Mouse (Mus musculus): ENCODE data around the gene Cish.

Cish gene

DNA sequence AAGGTAGTCTGAATTCAATTTTAAA lies at the start of gene Cish:
Gene Cish, plus strand, starts transcription at position 11 of the 25 bp plus-strand sequence.
- DNase-seq (ENCODE audit: extremely low read depth, insufficient read length, low spot score): no peak

DNA sequence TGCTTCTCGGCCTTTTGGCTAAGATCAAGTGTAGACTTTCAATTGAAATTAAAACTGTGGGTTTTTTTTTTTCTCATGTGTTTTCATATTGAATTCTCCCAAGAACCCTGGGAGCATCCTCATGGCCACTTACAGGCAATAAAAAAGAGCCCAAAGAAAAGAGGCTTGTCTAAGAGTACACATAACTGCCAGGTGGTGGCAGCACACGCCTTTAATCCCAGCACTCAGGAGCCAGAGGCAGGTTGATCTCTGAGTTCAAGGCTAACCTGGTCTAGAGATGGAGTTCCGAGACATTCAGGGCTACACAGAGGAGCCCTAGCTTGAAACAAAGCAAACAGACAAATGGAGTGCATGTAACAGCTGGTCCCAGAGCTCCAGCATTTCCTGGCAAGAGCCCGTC lies 49.7 kb upstream of the Cish start:
- DNase-seq (ENCODE audit: extremely low read depth, insufficient read length, low spot score): no peak

DNA sequence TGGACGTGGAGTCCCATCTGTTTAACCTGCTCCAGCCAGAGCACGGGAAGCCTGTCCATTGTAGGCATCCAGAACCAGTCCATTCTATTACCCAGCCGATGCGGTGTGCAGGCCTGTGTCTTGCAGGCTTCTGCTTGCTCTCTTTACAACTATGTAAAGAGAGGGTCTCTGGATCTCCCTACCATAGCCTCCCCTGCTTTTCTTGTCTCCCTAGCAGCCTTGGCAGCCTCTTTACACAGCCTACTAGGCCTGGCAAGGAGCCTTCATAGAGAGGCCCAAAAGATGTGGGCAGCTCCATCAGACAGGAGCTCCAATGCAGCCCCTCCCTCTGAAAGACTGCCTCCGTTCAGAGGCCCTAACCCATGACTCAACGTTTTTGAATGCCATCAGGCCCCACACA lies 46.7 kb upstream of the Cish start:
- DNase-seq (ENCODE audit: extremely low read depth, insufficient read length, low spot score): no peak

DNA sequence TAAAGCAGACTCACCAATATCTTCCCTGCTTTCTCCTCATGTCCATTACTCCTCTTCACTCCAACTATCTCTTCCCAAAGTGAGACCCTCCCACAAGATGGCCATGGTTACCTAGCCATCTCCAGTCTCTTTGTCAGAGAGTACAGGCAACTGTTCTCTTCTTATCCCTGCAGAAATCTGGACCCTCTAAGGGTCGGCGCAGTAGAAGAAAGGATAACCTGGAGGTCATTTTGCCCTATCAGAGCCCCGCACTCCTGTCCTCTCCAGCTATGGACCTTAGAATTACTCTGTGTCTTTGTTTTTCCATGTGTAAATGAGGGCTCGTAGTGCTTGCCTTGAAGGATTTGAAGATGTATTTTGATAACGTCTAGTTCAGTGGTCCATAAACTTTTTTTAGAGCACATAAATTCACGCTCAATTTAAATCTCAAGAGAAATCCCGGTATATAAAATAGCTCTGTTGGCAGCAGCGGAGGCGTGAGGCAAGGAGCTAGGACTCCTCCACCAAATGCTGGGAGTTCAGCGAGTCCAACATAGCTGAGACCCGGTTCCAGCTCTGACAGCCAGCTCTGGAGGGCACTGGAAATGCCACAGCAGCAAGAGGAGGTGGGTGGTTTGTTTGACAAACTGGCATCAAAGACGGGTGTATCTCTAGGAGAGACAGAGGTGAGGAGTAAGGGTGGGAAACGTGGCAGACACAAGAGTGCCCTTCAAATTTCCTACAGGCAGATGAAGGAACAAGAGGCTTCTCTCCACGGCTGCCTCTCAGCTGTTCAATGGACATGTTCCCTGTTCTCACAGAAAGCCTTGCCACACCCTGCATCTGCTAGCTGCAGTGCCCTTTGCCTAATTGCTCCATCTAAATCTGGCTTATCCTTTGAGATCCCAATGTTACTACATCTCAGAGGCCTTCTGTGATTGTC lies 45.1 kb upstream of the Cish start:
- no peak for DNase-seq (ENCODE audit: extremely low read depth, insufficient read length, low spot score)

DNA sequence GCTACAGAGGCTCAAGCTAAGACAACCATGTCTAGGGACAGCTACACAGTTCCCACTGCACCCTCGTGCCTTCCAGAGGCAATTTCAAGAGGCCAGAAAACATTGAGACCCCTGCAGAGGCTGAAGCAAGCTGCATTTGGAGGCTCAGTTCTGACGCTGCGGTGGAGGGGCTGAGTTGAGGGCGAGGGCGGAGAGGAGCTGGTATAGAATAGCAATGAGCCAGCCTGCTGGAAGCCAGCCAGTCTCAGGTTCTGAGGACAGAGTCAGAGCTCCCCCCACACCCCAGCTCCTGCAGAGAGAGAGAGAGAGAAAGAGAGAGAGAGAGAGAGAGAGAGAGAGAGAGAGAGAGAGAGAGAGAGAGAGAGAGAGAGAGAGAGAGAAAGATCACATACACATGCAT lies 43.7 kb upstream of the Cish start:
- DNase-seq (ENCODE audit: extremely low read depth, insufficient read length, low spot score): no peak

DNA sequence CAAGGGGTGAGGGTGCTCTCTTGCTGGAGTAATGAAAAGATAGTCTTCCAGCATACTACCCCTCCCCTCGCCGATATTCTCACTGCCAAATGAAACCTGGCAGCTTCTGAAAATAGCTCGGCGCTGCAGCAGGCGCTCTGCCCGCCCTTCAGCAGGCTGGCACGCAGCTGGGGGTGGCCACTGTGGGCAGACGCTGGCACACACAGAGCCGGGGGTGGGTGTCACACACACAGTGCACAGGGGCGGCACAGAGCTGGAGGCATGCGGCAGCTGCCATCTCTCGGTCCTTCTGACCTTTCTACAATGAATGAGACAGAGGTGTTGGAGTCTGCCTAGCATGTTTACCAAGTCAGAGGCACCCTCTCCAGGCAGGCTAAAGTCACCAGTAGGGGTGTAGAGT lies 41.4 kb upstream of the Cish start:
- DNase-seq (ENCODE audit: extremely low read depth, insufficient read length, low spot score): peak; percentile 26

DNA sequence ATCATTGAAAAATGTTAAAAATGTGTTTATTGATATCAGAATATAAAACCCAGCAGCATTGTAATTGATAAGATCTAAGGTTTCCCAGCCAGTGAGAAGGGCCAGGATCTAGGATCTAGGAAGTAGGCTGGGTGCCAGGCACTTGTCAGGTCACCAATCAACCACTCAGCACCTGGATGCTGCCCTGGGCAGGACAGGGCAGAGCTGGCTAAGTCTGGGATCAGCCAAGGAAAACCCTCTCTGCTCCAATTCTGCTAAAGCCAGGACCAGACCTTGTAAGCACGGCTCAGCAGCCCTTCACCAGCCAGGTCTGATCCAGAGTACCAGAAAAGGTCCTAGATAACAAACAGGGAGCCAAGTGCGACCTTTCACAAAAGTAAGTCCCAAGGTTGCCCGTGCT lies 40.9 kb upstream of the Cish start:
- no peak for DNase-seq (ENCODE audit: extremely low read depth, insufficient read length, low spot score)

DNA sequence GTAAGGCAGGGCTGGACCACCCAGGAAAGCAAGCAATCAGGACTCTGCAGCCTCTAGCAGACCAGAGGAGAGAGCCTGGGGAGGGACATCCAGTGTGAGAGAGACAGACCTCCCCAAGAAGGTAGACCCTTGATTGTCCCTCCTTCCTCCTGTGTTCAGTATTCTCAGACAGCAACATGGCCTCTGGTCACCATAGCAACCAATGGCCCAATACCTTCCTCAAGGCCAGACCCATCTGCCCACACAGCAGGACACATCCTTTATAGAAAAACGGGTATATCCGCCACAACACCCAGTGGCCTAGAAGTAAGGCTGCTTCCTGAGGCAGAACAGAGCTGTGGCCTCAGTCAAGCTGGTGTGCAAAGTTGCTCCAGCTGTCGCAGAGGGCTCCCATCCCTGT lies 40.2 kb upstream of the Cish start:
- no peak for DNase-seq (ENCODE audit: extremely low read depth, insufficient read length, low spot score)

DNA sequence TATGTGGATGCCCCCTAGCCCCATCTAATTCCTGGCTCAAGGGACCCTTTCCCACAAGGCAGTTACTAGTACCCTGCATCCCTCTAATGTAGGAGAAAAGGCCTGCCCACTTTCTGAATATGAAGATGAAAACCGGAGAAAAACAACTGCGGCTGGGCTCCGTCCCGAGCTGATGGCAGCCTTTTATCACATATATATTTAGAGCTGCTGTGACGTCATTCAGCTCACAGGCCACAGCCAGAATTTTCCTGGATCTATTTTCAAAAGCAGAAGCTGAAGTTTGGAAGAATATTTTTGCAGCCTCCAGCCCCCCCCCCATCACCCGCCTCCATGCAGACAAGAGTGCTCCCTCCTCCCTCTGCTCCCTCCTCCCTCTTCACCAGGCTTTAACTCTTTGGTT lies 36.3 kb upstream of the Cish start:
- DNase-seq (ENCODE audit: extremely low read depth, insufficient read length, low spot score): no peak

DNA sequence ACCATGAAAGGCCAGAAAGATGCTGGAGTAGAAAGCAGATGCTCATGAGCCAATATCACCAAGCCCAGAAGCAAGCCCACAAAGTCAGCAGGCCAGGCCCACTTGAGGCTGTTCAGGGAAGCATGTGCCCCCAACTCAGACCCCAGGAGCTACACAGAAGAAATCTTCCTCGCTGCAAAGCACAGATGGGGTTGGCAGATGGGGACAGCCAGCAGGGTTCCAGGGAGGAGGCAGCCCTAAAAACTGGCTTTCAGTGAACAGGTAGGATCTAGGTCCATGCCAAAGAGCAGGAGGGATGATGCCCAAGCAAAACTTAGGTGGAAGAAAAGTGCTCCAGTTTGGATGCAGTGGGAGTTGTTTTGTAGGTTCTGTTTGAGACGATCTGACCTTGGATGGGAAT lies 35.4 kb upstream of the Cish start:
- no peak for DNase-seq (ENCODE audit: extremely low read depth, insufficient read length, low spot score)

DNA sequence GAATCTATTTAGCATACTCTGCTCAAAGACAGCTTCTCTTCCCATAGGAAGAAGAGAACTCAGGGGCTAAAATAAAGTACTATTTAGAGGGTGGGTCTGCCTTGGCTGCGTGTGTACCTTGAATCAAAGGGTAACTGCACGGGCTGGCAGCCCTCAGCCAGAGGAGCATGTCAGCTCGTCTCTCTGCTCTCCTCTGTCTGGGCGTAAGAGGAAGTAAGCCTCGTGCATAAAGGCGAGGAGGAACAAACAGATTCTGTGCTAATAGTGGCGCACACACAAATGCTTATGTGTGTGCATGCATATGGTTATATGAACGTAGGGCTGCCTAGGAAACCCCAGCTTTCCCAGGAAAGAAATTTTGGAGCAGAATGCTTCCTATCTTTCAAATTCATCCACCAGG lies 35.0 kb upstream of the Cish start:
- no peak for DNase-seq (ENCODE audit: extremely low read depth, insufficient read length, low spot score)

DNA sequence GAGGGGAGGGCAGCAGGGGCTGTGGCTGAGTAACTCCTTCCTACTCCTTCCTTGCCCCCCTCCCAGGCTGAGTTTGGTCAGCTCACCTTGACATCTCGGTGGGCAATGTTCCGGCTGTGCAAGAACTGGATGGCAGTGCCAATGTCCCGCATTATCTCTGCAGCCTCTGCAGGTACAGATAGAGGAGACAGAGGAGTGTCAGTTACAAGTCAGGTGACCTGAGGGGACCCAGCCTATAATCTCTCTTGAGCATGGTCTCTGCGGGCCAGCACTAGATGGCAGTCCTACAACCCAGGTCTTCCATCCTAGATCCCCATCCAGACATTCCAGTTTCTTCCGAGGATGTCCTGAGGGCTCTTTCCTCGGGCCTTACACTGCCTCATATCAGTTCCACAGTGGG lies 34.0 kb upstream of the Cish start:
- DNase-seq (ENCODE audit: extremely low read depth, insufficient read length, low spot score): no peak

DNA sequence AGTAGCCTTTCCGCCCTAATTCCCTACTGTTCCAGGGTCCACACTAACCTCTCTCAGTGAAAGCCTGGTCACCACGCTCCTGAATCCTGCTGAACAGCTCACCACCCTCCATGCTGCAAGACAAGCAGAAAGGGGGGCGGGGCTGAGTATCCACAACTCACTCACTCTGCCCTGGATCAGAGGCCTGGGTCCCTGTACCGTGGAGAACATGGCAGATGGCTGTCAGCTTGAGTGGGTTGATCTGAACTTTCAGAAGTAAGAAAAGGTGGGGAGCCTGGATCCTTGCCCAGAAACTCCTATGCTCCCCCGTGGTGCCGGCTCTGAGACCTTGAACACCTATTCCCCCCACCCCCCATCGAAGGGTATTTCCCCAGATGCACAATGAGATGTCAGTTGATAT lies 33.5 kb upstream of the Cish start:
- DNase-seq (ENCODE audit: extremely low read depth, insufficient read length, low spot score): no peak

DNA sequence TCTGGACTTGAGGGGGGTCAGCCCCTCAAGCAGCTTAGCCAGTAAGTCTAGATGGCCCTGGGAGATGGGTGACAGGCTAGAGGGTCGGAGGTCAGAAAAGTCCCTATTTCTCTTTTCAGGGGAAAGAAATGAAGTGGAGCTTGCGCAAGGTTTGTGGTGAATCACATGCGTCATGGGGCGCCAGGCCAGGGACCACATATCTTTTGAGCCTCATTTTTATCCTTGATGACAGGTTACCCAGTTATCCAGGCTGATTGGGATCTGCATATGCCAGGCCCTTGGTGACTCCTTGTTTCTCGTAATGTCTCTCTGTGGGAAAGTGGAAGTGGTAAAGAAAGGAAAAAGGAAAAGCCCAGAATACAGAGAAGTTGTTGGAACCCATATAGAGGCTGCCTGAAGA lies 31.9 kb upstream of the Cish start:
- peak; percentile 54 for DNase-seq (ENCODE audit: extremely low read depth, insufficient read length, low spot score)

DNA sequence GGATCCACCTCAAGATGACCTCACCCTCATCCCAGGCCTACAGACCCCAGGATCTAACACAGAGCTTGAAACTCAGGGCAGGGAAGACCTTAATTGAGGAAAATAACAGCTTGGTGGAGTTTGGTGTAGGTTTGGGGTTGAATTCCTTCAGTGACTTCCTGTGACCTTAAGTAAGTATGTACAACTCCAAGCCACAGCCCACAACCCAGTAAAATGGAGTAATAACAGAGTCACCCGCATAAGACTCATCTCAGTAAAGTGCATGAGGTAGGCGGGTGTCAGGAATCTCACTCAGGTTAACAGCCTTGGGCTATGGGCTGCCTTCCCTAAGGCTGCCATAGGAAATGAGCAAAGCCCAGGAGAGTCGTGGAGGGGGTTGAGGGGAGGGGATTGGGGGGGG lies 31.1 kb upstream of the Cish start:
- DNase-seq (ENCODE audit: extremely low read depth, insufficient read length, low spot score): no peak

DNA sequence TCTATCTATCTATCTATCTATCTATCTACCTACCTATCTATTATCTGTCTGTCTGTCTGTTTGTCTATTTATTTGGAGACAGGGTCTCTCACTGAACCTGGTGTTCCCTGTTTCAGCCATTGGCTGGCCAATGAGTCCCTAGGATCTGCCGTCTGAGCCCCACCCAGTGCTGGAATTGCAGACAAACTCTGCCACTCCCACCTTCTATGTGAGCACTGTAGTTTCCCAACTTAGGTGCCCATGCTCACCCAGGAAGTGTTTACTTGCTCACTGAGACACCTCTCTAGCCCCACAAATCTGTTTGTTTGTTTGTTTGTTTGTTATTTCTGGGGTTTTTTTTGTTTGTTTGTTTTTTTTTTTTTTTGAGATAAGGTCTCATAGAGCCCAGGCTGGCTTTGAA lies 28.8 kb upstream of the Cish start:
- DNase-seq (ENCODE audit: extremely low read depth, insufficient read length, low spot score): no peak

DNA sequence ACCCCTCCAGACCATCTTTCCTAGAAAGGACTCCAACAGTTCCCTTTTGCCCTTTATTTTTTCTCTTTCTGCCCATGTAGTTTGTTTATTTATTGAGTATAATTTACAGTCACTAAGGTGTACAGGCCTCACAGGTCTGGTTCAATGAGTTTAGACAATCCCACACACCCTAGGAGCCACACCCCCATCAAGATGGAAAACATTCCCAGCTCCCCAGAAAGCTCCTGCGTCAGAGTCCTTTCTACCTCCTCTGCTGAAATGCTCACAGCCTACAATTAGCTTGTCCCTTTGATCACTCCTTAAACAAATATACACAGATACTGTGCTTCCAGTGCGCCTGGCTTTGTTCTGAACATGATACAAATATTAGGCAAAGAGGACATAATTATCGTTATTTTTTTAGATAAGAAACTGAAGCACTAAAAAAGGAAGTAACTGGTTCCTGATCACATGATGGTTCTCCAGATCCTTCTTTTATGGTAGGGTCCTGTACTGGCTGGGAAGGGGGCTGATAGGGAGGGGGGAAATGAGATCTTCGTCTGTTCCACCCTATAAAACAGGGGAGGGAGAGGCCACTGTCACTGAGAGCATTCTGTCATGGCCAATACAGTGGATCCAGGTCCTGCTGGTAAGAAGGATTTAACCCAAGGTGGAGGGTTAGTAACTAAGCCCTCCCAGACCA lies 28.0 kb upstream of the Cish start:
- no peak for DNase-seq (ENCODE audit: extremely low read depth, insufficient read length, low spot score)

DNA sequence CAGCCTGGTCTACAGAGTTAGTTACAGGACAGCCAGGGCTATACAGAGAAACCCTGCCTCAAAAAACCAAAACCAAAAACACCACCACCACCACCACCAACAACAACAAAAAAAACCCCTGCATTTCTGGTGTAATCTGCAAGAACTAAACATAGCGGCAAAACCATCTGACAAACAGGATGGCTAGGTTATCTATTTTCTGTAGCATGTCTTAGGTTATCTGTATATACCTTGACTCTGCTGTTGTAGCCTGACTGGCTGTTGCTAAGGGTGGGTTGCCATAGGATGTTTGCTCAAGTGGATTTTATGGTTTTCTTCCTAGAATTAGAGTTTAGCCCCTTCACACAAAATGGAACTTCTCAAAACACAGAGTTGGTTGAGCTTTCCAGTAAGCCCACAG lies 26.1 kb upstream of the Cish start:
- DNase-seq (ENCODE audit: extremely low read depth, insufficient read length, low spot score): no peak

DNA sequence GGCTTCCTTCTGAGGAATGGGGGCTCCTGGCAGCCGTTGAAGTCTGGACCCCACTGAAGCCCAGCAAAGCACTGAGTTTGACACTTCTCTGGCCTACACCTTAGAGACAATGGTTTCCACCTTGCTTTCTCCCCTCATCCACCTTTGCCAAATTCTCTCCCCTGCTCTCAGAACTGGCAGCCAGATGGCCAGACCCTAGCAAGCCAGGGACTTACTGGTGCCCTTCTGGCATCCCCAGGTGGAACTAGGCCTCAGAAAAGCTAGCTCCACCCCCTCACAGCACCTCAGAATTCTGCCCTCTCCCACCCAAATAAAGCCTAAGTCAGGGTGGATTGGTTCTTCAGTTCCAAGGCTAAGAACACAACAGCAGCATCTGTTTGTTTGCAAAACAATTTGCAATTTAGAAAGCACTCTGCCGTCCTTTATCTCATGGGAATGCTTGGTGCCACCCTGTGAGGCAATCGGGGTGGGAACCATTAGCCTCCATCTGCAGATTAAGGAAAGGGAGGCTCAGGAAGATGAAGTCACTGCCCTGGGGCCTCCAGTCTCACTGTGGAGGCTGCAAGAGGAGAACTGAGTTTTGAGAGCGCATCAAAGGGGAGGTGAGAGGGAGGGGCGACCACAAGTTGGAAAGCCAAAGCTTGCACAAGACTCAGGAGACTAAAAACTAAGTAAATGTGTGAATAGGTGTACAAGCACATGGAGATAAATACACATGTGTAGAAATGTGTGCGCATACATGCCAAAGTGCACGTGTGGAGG lies 24.5 kb upstream of the Cish start:
- no peak for DNase-seq (ENCODE audit: extremely low read depth, insufficient read length, low spot score)

DNA sequence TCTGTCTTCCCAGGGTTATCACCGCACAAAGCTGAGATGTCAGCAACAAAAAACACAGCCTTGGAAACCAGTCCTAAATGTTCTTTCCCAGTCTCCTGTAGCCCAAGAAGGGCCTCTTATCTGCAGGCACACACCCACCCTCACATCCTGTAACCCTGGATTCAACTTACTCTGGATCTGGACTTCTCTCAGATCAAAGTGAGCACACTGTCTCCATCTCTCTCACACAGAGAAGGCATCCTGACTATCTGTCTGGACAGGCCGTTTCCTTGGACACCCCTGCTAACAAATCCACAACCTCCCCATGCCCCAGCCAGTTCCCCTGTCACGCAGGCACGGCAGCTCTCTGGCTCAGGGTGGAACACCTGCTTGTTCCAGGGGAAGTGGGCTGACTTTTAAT lies 23.5 kb upstream of the Cish start:
- no peak for DNase-seq (ENCODE audit: extremely low read depth, insufficient read length, low spot score)

DNA sequence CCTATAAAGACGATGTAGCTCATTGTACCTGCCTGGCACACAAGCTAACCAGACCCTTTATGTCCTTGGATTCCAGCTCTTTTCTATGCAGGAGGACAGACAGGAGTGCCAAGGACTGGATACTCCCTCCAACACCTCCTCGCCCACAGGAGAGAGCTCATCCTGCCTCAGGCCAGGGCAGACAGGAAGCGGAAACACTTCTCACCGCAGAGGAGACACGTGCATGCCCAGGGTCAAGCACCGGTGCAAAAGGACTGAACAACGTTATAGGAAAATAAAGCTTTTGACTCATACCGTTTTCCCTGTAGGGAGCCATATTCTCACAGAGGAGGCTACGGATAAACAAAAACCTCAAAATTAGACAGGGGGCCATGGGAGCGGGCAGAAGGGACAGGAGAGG lies 22.6 kb upstream of the Cish start:
- no peak for DNase-seq (ENCODE audit: extremely low read depth, insufficient read length, low spot score)

DNA sequence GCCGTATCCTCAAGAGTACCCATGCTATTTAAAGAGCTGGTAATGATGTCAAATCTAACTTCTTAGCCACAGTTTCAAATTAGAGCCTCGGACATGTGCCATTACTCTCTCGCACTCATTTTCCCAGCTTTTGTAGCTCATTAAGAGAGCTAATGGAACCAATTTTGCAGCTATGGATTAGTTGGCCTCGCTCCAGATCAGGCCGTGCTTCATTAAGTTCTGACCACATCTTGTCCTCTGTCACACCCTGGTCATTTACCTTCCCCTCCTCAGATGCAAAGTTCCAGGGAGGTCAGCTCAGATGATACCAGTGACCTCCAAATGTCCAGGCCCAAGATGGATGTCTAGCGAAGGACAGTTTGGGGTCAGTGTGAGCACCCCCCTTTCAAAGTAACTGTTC lies 21.1 kb upstream of the Cish start:
- no peak for DNase-seq (ENCODE audit: extremely low read depth, insufficient read length, low spot score)

Measured in 3134 (cell line).